Mouse (Mus musculus): Measurements from ENCODE around the gene Pyroxd2. TPM values are rescaled to one million over a fixed set of nuclear protein-coding genes. Genes with fewer than 3 reads are reported as not detected.

Gene Pyroxd2
- total RNA-seq, 2 experiments from 2014 or later, result 0.48 to 1.4 TPM

DNA sequence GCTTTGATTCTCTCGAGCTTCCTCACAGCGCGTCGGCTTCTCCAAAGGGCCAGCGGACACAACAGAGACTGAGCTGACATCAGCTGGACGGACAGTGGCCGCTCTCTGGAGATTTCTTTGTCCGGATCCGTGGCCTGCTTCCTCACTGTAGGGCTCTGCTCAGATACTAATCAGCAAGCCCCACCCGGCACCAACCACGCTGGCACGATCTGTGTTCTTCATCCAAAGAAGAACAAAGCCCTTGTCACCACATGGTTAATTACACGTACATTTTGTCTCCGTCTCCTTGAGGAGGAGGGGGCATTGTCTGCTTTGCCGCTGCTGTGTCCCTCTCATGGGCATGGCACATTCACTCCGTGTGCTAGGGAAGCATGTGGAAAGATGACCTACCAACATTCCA is 9.3 kb downstream of the Pyroxd2 start:
- DNase-seq, result no peak
- intact Hi-C loops (cut with DNase I), result no loop called here
- Histone ChIP-seq H3K27ac (no peak overlapping the region), H3K4me3 (no peak overlapping the region)
- no peak for TF ChIP-seq CTCF (IDR thresholded peaks at IDR 0.05)

DNA sequence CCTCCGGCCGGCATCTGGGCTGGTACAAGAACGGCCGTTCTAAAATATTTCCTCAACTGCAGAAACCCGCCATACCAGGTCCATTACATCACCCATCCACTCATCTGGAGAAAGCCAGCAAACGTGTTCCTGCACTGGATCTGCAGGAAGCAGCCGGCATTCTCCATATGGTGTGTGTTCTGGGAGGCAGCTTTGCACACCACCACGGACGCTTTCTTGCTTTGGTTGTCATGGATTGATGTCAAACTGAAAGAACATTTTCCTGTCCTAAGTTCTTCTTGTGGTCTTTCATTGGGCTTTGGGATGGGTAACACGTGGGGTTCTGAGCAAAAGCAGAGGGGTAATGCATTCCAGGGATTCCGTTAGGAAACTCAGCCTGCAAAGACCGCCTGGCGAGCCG is 10.7 kb downstream of the Pyroxd2 start:
- Histone ChIP-seq H3K4me3 (no peak overlapping the region), H3K27ac (no peak overlapping the region)
- no peak for DNase-seq
- no peak for TF ChIP-seq CTCF (IDR thresholded peaks at IDR 0.05)
- intact Hi-C loops (cut with DNase I), result no loop called here

DNA sequence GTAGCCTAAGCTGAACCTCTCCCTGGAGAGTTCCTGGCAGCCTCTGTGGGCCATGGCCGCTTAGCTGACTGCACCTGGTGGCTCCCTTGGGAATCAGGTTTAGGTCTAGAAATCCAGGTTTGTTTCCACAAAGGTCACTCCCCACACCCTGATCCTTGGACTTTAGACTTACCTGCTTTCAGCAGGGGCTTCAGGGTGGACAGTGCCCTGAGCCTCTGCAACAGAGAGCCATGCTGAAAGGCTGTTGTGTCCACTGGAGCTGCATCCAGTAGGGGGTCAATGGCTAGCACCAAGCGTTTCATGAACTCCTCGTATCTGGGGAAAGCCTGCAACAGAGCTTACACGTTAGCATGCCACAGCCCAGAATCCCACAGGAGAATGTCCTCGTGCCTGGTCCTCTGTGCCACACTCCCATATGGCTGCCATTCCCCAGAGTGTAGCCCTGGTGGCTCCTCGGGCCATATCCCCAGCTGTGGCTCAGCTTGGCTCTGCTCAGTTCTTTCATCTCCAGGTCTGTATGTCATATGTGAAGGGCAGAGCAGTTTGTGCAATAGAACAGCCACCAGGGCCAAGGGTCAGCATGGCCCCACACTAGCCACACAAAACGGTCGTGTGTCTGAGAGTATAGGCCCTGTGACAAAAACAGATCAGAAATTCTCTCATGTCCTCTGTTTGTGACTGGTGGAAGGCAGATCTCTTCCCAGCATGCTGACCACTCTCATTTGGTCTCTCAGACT is 12.2 kb downstream of the Pyroxd2 start:
- intact Hi-C loops (cut with DNase I), result no loop called here
- TF ChIP-seq CTCF (IDR thresholded peaks at IDR 0.05), result no peak
- Histone ChIP-seq H3K27ac (no peak overlapping the region), H3K4me3 (no peak overlapping the region)
- no peak for DNase-seq

DNA sequence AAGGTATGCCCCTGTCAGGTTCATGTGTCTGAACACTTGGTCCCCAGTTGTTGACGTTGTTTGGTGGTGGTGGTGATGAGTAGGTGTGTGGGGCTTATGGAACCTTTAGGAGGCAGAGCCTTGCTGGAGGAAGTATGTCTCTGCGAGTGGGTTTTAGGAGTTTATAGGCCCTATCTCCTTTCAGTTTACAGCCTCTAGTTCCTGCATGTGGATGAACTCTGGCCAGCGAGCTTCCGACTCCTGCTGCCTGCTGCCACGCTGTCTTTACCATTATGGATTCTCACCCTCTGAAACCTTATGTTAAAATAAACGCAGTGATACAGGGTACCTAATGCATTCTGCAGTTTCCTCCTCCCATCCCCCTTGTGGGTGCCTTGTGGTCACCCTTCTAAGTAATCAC is 12.8 kb downstream of the Pyroxd2 start:
- DNase-seq, result no peak
- intact Hi-C loops (cut with DNase I), result no loop called here
- TF ChIP-seq CTCF (IDR thresholded peaks at IDR 0.05), result no peak
- H3K4me3 ChIP-seq, result no peak overlapping the region
- H3K27ac ChIP-seq, result no peak overlapping the region

DNA sequence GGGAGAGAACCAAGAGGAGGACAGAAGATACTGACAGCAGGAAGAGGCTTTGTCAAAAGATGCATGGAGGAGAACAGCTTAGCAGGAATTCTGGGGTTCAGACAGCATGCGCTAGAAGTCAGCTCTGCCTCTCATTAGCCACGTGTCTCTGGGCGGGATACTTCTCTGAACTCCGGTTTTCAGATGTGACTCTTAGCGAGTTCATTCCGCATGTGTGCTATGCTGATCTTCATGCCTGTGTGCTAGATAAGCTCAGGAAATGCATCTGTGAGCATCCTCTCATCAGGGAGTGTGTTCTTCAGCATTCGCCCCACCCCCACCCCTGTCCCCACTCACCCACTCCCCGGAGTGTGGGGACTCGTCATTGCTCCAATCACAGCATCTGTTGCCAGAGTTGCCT is 14.8 kb downstream of the Pyroxd2 start:
- no peak for DNase-seq
- no peak for TF ChIP-seq CTCF (IDR thresholded peaks at IDR 0.05)
- H3K27ac ChIP-seq, result no peak overlapping the region
- no peak overlapping the region for H3K4me3 ChIP-seq
- intact Hi-C loops (cut with DNase I), result no loop called here

DNA sequence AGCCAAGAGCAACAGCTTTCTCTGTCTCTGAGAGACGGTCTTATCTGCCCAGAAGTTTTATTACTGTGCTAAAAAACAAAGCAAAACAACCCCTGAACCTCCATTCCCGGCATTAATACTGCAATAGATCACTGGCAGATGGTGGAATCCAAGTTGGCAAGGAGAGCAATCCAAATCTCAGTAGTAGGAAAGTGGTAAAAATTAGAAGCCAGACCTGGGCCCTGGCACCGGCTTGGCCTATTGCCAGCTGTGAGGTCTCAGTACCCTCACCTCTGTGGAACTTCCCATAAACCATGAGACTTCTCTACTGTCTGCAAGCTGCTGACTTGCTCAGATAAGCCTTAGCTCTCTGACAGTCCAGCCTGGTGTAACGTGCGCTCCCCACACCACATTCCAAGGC is 17.6 kb downstream of the Pyroxd2 start:
- intact Hi-C loops (cut with DNase I), result no loop called here
- H3K4me3 ChIP-seq, result no peak overlapping the region
- no peak for DNase-seq
- H3K27ac ChIP-seq, result no peak overlapping the region
- TF ChIP-seq CTCF (IDR thresholded peaks at IDR 0.05), result no peak

DNA sequence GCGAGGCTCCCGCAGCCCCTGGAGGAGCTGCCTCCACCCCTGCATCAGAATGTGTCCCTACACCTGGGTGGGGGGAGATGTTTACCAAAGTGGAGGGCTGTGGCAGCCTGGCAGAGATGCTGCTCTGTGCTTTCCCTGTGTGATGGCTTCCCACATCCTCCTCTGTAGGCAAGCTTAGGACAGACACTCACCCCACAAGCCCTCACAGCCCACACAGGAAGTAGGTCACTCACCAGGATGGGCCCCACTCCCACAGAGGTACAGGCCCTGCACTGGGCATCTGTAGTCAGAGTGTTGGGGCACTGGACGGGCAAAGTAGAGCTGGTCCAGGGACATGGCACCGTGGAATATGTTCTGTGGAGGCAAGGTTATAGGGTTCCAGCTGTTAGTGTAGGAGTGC is 25.2 kb downstream of the Pyroxd2 start:
- H3K27ac ChIP-seq, result no peak overlapping the region
- TF ChIP-seq CTCF (IDR thresholded peaks at IDR 0.05), result no peak
- no peak for DNase-seq
- intact Hi-C loops (cut with DNase I), result no loop called here
- no peak overlapping the region for H3K4me3 ChIP-seq

DNA sequence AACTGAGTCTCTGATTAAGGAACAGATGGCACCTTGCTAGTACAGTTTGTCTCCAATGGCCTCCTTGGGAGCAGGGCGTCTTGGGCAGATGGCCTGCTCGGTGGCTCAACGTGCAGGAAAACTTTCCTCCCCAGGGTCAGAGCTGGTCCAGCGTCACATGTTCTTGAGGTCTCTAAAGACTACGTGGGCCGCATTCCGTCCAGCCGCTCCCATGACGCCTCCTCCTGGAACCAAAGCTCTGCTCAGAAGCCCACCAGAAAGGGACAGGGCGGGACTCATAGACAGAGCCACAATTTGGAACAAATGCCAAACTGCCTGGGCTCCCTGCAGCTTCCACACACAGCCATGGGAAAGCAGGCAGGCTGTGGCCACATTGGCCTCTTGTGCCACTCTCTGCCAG is 25.8 kb downstream of the Pyroxd2 start:
- intact Hi-C loops (cut with DNase I), result no loop called here
- TF ChIP-seq CTCF (IDR thresholded peaks at IDR 0.05), result no peak
- no peak for DNase-seq
- H3K4me3 ChIP-seq, result no peak overlapping the region
- H3K27ac ChIP-seq, result no peak overlapping the region

DNA sequence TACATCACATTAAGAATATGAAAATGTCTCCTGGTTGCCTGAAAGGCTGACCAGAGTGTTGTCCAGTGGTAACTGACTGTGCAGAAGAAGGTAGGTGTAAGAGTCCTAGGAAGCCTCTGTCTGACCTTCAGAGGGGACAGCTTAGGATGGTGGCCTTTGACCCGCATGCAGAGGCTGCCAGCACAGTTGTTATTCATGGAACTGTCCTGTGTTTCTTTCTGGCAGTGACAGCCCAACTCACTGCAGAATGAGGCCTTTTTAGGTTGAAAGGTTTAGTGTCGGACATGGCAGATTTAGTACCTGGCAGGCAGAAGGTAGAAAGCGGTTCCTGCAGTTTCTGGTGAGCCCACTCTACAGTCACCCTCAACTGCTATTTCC is 26.6 kb downstream of the Pyroxd2 start:
- Histone ChIP-seq H3K27ac (no peak overlapping the region), H3K4me3 (no peak overlapping the region)
- DNase-seq, result no peak
- intact Hi-C loops (cut with DNase I), result no loop called here
- TF ChIP-seq CTCF (IDR thresholded peaks at IDR 0.05), result no peak

DNA sequence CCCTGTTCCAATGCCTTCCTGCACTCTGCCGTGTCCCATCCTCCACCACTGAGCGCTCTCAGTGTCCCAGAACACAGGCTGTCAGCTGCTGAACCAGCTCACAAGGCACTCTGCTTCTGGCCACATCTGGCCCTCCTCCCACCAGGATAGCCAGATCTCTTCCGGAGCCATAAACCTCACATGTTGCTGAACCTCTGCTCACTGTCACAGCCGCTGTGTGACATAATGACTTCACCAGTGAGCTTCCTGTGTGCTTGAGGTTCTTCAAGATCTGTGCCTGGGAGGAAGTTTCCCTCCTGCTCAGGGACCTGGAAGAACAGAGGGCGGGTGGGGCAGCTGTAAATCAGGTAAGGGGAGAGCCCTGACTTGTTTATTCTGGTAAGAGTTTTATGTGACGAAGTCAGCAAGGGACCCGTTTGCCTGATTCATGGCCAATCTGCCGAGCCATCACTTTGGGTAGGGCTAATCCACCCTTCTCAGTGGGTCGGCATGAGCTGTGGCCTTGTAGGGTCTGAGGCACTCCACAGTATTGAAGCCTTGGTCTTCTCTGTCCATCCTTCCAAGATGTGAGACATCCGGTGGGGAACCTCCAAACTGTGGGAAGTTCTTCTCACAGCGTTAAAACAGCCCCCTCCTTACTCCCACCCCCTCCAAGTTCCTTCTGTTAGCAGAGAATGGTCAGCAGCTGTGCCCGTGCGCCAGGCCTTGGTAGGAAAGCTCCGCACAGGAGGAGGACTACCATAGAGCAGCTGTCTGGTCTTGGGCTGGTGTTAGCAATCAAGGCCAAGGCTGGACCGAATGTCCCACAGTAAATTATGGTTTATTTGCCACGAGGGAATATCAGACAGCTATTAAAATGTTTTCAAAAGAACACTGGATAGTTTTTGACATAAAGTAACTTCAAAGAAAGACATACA is 27.3 kb downstream of the Pyroxd2 start:
- no peak overlapping the region for H3K27ac ChIP-seq
- peak; percentile 31 for DNase-seq
- intact Hi-C loops (cut with DNase I), result no loop called here
- no peak for TF ChIP-seq CTCF (IDR thresholded peaks at IDR 0.05)
- H3K4me3 ChIP-seq, result no peak overlapping the region

DNA sequence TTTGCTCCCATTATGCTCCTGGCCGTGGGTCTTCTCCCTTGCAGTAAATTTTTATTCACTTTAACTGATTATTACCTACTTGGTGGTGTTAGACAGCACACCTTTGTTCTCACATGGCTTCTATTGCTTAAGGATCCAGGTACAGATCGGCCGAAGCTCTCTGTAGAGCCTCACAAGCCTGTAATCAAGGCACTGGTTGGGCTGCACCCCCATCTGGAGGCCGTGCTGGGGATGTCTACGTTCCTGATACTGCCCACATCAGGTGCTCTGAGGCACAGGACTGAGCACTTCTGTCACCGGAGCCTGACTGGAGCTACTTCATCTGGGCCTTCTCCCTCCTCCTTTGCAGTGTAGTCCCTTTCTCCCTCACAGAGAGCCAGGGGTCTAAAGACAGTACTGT is 29.3 kb downstream of the Pyroxd2 start:
- DNase-seq, result no peak
- H3K4me3 ChIP-seq, result no peak overlapping the region
- H3K27ac ChIP-seq, result no peak overlapping the region
- intact Hi-C loops (cut with DNase I), result no loop called here
- TF ChIP-seq CTCF (IDR thresholded peaks at IDR 0.05), result no peak

DNA sequence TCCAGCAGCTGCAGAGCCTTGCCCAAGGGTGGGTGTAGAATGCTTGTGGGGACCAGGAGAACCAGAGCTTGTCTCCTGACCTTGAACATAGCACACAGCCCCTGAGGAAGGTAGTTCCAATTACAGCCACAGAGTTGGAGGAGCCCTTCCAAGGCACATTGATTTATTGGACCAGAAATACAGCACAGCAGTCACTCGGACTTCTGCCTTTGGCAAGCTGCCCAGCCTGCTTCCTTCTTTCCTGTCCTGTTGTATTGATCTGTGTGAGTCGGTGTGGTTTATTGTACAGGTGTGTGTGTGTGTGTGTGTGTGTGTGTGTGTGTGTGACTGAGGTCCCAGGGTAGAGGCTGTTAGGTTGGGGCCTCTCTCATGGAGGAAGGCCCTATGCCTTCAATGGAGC is 30.1 kb downstream of the Pyroxd2 start:
- no peak for DNase-seq
- TF ChIP-seq CTCF (IDR thresholded peaks at IDR 0.05), result no peak
- intact Hi-C loops (cut with DNase I), result no loop called here
- H3K27ac ChIP-seq, result no peak overlapping the region
- H3K4me3 ChIP-seq, result no peak overlapping the region

DNA sequence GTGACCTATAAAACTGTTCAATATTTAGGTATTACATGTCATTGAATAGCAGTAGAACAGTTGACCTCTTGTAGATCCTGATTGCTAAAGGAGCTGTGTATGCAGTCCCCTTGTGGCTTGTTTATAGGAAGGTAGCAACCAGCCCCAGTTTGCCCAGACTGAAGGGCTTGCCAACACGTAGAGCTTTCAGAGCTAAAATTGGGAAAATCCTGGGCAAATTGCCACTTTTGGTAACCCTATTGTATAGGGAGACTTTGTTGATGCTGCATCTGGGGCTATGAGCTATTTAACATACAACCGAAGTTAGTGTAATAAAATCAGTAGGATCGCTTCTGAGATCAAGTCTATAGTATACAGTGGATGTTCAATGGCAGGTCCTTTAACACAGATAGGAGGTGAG is 34.5 kb downstream of the Pyroxd2 start:
- DNase-seq, result no peak
- Histone ChIP-seq H3K4me3 (no peak overlapping the region), H3K27ac (no peak overlapping the region)
- no peak for TF ChIP-seq CTCF (IDR thresholded peaks at IDR 0.05)
- intact Hi-C loops (cut with DNase I), result no loop called here

Data from gastrocnemius, adult 2 months (tissue).